Mouse (Mus musculus) forebrain, embryonic 10.5 days (tissue): ENCODE results near the gene Lig3. TPM values are rescaled to one million over a fixed set of nuclear protein-coding genes. Genes with fewer than 3 reads are reported as not detected.

Experiments
- DNase-seq: peaks from one replicate; pipeline ENCODE4 v3.0.0-alpha.2; 2017; ENCODE audit warnings: low spot score; ENCODE audit errors: extremely low spot score
- H3K27ac ChIP-seq: fragments of 300-500 bp; sonication (generic); 2 replicates; pipeline ENCODE4 v1.5.1; 2016; ENCODE audit warnings: mild to moderate bottlenecking
- H3K27me3 ChIP-seq: fragments of 300-500 bp; sonication (generic); 2 replicates; pipeline ENCODE4 v1.6.1; 2016; ENCODE audit warnings: mild to moderate bottlenecking; ENCODE audit not compliant: poor library complexity, severe bottlenecking
- H3K36me3 ChIP-seq: fragments of 300-500 bp; sonication (generic); replicated peaks from 2 replicates; pipeline ENCODE4 v1.6.1; 2016; ENCODE audit warnings: mild to moderate bottlenecking, moderate library complexity
- H3K4me1 ChIP-seq: fragments of 300-500 bp; sonication (generic); 2 replicates; pipeline ENCODE4 v1.6.1; 2016
- H3K4me3 ChIP-seq: fragments of 300-500 bp; sonication (generic); 2 replicates; pipeline ENCODE4 v1.5.1; 2016; ENCODE audit warnings: mild to moderate bottlenecking, moderate library complexity
- H3K9me3 ChIP-seq: fragments of 300-500 bp; sonication (generic); 2 replicates; pipeline ENCODE4 v1.6.1; 2016; ENCODE audit warnings: mild to moderate bottlenecking, moderate library complexity
- WGBS: fragments of 180-500 bp; shearing (Covaris S2); methylation state at CpG from one replicate; pipeline ENCODE4 v1.1.7; 2016; 5-methylcytosine and 5-hydroxymethylcytosine counted together
- polyA plus RNA-seq: library from polyadenylated mRNA; unstranded; fragments of >200 nt; fragmentation: Nextera tagmentation; extraction: Ambion mirVana; gene quantifications from 2 replicates; pipeline ENCODE4 v1.2.1, GENCODE M21; 2016

The Lig3 gene
- polyA plus RNA-seq, 1 experiment from 2014 or later = 50.3 TPM

GRCm38 (mm10) chr11:82852958-82853357 lies 72.0 kb downstream of the Lig3 start:
- Histone ChIP-seq H3K27me3 (no peaks in the 10 kb centered on the region), H3K36me3 (no peaks in the 10 kb centered on the region), H3K4me1 (peaks cover 29% of the 10 kb centered on the region), H3K9me3 (no peaks in the 10 kb centered on the region), H3K4me3 (no peak overlapping the region), H3K27ac (no peak overlapping the region)
- DNase-seq = no peak
- 90% methylated on average over 7 of the region's 7 CpGs for WGBS

Other genes starting within 250 kb of the Lig3 start
- 0.31 and 0.33 TPM in 2 replicates for gene Cct6b, start 16.8 kb upstream of the Lig3 start, polyA plus RNA-seq
- gene Zfp830, start 16.8 kb upstream of the Lig3 start, polyA plus RNA-seq = 36.9 and 38.7 TPM in 2 replicates
- 8.8 and 9.5 TPM in 2 replicates for gene Rffl, start 90.1 kb downstream of the Lig3 start, polyA plus RNA-seq
- 15.3 and 18.0 TPM in 2 replicates for gene Rad51d, start 109.5 kb downstream of the Lig3 start, polyA plus RNA-seq
- 0.18 and 0.22 TPM in 2 replicates for gene Fndc8, start 111.0 kb downstream of the Lig3 start, polyA plus RNA-seq
- gene Nle1, start 127.3 kb downstream of the Lig3 start, polyA plus RNA-seq = 49.8 and 52.1 TPM in 2 replicates
- 0.23 and 0.31 TPM in 2 replicates for gene Unc45b, start 129.4 kb downstream of the Lig3 start, polyA plus RNA-seq
- gene Slfn5, start 170.2 kb downstream of the Lig3 start, polyA plus RNA-seq = 0.31 and 0.38 TPM in 2 replicates
- 9.4 and 10.3 TPM in 2 replicates for gene Slfn9, start 210.7 kb downstream of the Lig3 start, polyA plus RNA-seq
- gene Slfn8, start 239.7 kb downstream of the Lig3 start, polyA plus RNA-seq = 0.07 and 0.10 TPM in 2 replicates